Mouse (Mus musculus) neural tube, embryonic 15.5 days (tissue): Measurements from ENCODE around the gene Phkg1. TPM values are rescaled to one million over a fixed set of nuclear protein-coding genes. Genes with fewer than 3 reads are reported as not detected.
"Not testable (repeated sequence)": the region's sequence is repeated elsewhere in the genome, so short reads cannot be mapped to it uniquely, and the experiment has no call there.

Experiments used
- ATAC-seq: fragments of 200-750 bp; cut with Nextera tagmentation; 2 replicates; pipeline ENCODE4 v1.8.0; 2017; ENCODE audit warnings: mild to moderate bottlenecking, moderate TSS enrichment, moderate library complexity; ENCODE audit not compliant: low FRiP score
- H3K27ac ChIP-seq: fragments of 300-500 bp; sonication (generic); replicated peaks from 2 replicates; pipeline ENCODE4 v1.5.1; 2015; ENCODE audit warnings: mild to moderate bottlenecking, inconsistent platforms
- H3K27me3 ChIP-seq: fragments of 300-500 bp; sonication (generic); replicated peaks from 2 replicates; pipeline ENCODE4 v1.6.1; 2015; ENCODE audit warnings: inconsistent platforms
- H3K36me3 ChIP-seq: fragments of 300-500 bp; sonication (generic); 2 replicates; pipeline ENCODE4 v1.6.1; 2015; ENCODE audit warnings: inconsistent platforms
- H3K4me1 ChIP-seq: fragments of 300-500 bp; sonication (generic); 2 replicates; pipeline ENCODE4 v1.6.1; 2015; ENCODE audit warnings: inconsistent platforms
- H3K4me2 ChIP-seq: fragments of 300-500 bp; sonication (generic); 2 replicates; pipeline ENCODE4 v1.6.1; 2015; ENCODE audit warnings: inconsistent platforms, mild to moderate bottlenecking, moderate library complexity
- H3K4me3 ChIP-seq: fragments of 300-500 bp; sonication (generic); replicated peaks from 2 replicates; pipeline ENCODE4 v1.5.1; 2015; ENCODE audit warnings: mild to moderate bottlenecking, inconsistent platforms
- H3K9ac ChIP-seq: fragments of 300-500 bp; sonication (generic); replicated peaks from 2 replicates; pipeline ENCODE4 v1.6.1; 2015; ENCODE audit warnings: mild to moderate bottlenecking, inconsistent platforms
- H3K9me3 ChIP-seq: fragments of 300-500 bp; sonication (generic); replicated peaks from 2 replicates; pipeline ENCODE4 v1.6.1; 2016; ENCODE audit warnings: inconsistent platforms
- WGBS: fragments of 180-500 bp; shearing (Covaris S2); methylation state at CpG from one replicate; pipeline ENCODE4 v1.1.7; 2015; ENCODE audit warnings: mixed read lengths; 5-methylcytosine and 5-hydroxymethylcytosine counted together
- polyA plus RNA-seq: library from polyadenylated mRNA; unstranded; fragments of >200 nt; fragmentation: Nextera tagmentation; extraction: Ambion mirVana; gene quantifications from 2 replicates; pipeline ENCODE4 v1.2.1, GENCODE M21; 2015

The Phkg1 gene
- polyA plus RNA-seq, 1 experiment from 2014 or later: 1.3 TPM

DNA sequence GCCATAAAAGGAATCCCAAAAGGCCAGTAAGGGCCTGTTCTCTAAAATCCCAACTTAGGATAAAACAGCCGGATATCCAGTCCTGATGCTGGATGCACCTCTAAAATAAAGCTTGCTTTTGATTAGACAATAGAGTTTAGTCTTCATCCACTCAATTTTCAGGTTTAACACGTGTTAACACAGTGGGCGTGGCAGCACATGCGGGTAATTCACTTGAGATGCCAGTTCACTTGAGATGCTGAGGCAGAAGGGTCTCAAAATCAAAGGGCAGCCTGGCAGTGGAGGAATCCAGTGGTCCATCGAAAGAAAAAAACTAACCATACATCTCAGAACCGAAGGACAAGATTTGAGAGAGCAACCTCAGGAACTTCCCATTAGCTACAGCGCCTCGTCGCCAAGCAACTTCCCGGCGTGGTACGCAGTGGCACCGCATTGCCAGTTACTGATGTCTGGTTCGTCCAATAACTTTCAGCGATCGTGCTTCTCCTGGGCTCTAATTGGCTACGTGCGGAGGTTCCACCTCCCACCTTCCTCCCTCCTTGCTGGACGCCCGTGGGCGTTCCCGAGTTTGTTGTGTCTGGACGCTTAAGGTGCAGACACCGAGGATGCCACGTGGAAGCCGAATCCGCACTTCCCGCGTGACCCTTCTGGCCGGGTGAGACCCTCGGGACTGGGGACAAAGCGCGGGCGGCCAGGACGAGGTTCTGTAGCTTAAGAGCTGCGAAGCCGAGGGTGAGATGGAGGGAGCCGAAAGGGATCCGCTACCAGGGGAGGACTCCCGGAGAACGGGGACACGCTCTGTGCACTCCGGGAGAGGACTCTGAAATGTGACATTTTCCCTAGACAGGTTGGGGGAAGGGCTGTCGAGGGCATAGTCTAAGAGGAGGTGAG is 2.9 kb downstream of the Phkg1 start, which contains the start of gene Zbed5:
Gene Zbed5, plus strand, starts transcription at position 526 of the 891 bp plus-strand sequence.
- peak; percentile 99 for ATAC-seq
- H3K4me3 ChIP-seq: peak within 1 kb of the TSS; percentile 81
- H3K36me3 ChIP-seq: no peaks in the 10 kb centered on the region
- H3K27ac ChIP-seq: peak within 1 kb of the TSS; percentile 61
- no peaks in the 10 kb centered on the region for H3K9me3 ChIP-seq
- H3K4me2 ChIP-seq: peak within 1 kb of the TSS; percentile 80
- peak within 1 kb of the TSS; percentile 73 for H3K9ac ChIP-seq
- no peaks in the 10 kb centered on the region for H3K27me3 ChIP-seq
- H3K4me1 ChIP-seq: peaks cover 13% of the 10 kb centered on the region
- 1% methylated on average over 44 of the region's 44 CpGs for WGBS

- H3K4me1 ChIP-seq: peaks cover 18% of the 10 kb centered on the region
- H3K27ac ChIP-seq, H3K9me3 ChIP-seq, ATAC-seq, H3K4me2 ChIP-seq, H3K4me3 ChIP-seq, H3K27me3 ChIP-seq, H3K9ac ChIP-seq, H3K36me3 ChIP-seq: not testable (repeated sequence)
- WGBS: 90% methylated on average over 4 of the region's 7 CpGs
Observed at GRCm38 (mm10) chr5:129890390-129890789, 8.0 kb downstream of the Phkg1 start.

GRCm38 (mm10) chr5:129886911-129887636 is 11.3 kb downstream of the Phkg1 start, which contains the start of gene Chchd2:
TSS of gene Chchd2 (minus strand) at chr5:129887470.
- Histone ChIP-seq H3K4me3 (peak within 1 kb of the TSS; percentile 88), H3K4me2 (peak within 1 kb of the TSS; percentile 88), H3K9ac (peak within 1 kb of the TSS; percentile 92), H3K27me3 (no peaks in the 10 kb centered on the region), H3K27ac (peak within 1 kb of the TSS; percentile 94), H3K36me3 (peaks cover 18% of the 10 kb centered on the region), H3K9me3 (no peaks in the 10 kb centered on the region), H3K4me1 (peaks cover 34% of the 10 kb centered on the region)
- WGBS: under 1% methylated on average over 46 of the region's 46 CpGs
- peak; percentile 99 for ATAC-seq

GRCm38 (mm10) chr5:129886271-129886670 is 12.1 kb downstream of the Phkg1 start:
- H3K27ac ChIP-seq: peak overlapping the region; percentile 94
- peaks cover 26% of the 10 kb centered on the region for H3K36me3 ChIP-seq
- ATAC-seq: no peak

DNA sequence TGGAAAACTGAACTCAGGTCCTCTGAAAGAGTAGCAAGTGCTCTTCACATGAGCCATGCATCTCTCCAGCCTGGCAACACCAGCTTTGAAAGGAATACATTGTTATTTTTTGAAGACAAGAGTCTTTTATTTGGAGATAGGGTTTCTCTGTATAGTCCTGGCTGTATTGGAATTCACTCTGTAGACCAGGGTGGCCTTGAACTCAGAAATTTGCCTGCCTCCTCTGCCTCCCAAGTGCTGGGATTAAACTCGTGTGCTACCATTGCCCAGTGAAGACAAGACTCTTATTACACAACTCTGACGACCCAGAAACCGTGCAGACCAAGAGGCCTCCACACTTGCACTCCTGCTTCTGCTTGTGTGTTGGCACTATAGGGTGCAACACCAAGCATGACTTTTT is 18.5 kb downstream of the Phkg1 start:
- peaks cover 41% of the 10 kb centered on the region for H3K36me3 ChIP-seq
- no peak overlapping the region for H3K4me3 ChIP-seq
- no peaks in the 10 kb centered on the region for H3K9me3 ChIP-seq
- no peaks in the 10 kb centered on the region for H3K27me3 ChIP-seq
- ATAC-seq: no peak
- H3K4me1 ChIP-seq: peaks cover 14% of the 10 kb centered on the region
- 77% methylated on average over 3 of the region's 3 CpGs for WGBS
- no peak overlapping the region for H3K4me2 ChIP-seq
- no peak overlapping the region for H3K27ac ChIP-seq
- no peak overlapping the region for H3K9ac ChIP-seq

More at GRCm38 (mm10) chr5:129886271-129886670, 12.1 kb downstream of the Phkg1 start:
- Histone ChIP-seq H3K4me3 (peak overlapping the region; percentile 88), H3K4me2 (peak overlapping the region; percentile 88), H3K4me1 (peaks cover 34% of the 10 kb centered on the region), H3K9me3 (no peaks in the 10 kb centered on the region), H3K9ac (peak overlapping the region; percentile 92), H3K27me3 (no peaks in the 10 kb centered on the region)
- WGBS: 31% methylated on average over 10 of the region's 10 CpGs

DNA sequence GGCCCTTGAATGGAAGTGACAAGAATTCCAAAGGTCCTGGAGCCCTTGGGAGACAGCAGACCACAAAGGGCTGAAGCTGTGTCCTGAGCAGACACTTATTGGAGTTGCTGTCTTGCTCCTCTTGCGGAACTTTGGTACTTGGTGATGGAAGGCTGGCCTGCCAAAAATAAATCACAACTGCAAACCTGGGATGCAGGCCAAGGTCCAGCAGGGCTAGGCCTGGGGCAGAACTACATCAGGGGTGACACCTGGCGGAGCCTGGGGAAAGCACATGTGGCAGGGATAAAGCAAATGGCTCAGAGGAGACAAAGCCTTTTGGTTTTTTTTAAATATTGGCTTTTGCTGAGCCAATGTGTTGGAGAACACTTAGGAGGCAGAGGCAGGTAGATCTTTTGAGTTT is 19.4 kb downstream of the Phkg1 start:
- peaks cover 32% of the 10 kb centered on the region for H3K36me3 ChIP-seq
- H3K27me3 ChIP-seq: no peaks in the 10 kb centered on the region
- no peak for ATAC-seq
- H3K4me2 ChIP-seq: no peak overlapping the region
- 48% methylated on average over 2 of the region's 2 CpGs for WGBS
- peaks cover 6% of the 10 kb centered on the region; the same call in 1 of the 2 replicates for H3K4me1 ChIP-seq
- H3K9me3 ChIP-seq: no peaks in the 10 kb centered on the region
- H3K4me3 ChIP-seq: no peak overlapping the region
- H3K9ac ChIP-seq: no peak overlapping the region
- no peak overlapping the region; the same call in 1 of the 2 replicates for H3K27ac ChIP-seq

DNA sequence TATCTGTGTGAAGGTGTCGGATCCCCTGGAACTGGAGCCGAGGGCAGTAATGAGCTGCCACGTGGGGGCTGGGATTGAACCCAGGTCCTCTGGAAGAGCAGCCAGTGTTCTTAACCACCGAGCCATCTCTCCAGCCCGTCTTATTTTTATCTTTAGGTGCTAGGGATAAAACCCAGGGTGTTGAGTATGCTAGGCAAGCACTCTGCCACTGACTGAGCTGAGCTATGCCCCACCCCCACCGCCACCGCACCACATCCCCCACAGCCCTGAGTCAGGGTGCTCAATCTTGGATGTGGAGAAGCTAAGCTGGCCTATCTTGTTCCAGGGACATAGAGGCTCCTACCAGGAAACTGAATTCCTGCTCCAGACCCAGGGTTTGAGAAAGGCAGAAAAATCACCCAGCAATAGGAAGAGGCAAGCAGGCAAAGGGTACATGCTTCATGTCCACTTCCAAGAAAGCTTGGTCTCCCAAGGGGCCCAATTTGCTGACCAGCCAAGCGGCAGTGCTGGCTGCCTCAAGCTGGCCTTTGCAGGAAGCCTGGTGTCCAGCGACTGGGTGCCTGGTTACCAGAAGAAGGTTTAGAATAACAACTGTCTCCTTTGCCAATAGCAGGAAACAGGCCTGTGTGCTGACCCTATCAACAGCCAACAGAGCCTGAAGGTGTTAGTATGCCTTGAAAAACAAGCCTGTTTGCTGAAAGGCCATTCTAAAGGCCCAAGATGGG is 20.5 kb downstream of the Phkg1 start:
- 82% methylated on average over 9 of the region's 9 CpGs for whole genome bisulfite sequencing
- no peak for ATAC-seq
- no peaks in the 10 kb centered on the region for H3K9me3 ChIP-seq

GRCm38 (mm10) chr5:129875098-129875497 is 23.3 kb downstream of the Phkg1 start:
- Histone ChIP-seq H3K36me3 (peaks cover 2% of the 10 kb centered on the region), H3K4me1 (no peaks in the 10 kb centered on the region), H3K27ac (no peak overlapping the region), H3K4me2 (no peak overlapping the region), H3K9me3 (no peaks in the 10 kb centered on the region), H3K4me3 (no peak overlapping the region), H3K27me3 (no peaks in the 10 kb centered on the region), H3K9ac (no peak overlapping the region)
- no peak for ATAC-seq
- WGBS: 80% methylated on average over 11 of the region's 11 CpGs

More for the DNA sequence above, 20.5 kb downstream of the Phkg1 start:
- Histone ChIP-seq H3K36me3 (peaks cover 26% of the 10 kb centered on the region), H3K4me3 (no peak overlapping the region), H3K4me2 (no peak overlapping the region), H3K27me3 (no peaks in the 10 kb centered on the region), H3K4me1 (no peaks in the 10 kb centered on the region), H3K27ac (no peak overlapping the region), H3K9ac (no peak overlapping the region)

- no peaks in the 10 kb centered on the region for H3K36me3 ChIP-seq
- H3K4me2 ChIP-seq: no peak overlapping the region
- H3K9ac ChIP-seq: no peak overlapping the region
- H3K4me1 ChIP-seq: no peaks in the 10 kb centered on the region
- no peak overlapping the region for H3K27ac ChIP-seq
- no peaks in the 10 kb centered on the region for H3K9me3 ChIP-seq
- 81% methylated on average over 12 of the region's 12 CpGs for WGBS
- H3K4me3 ChIP-seq: no peak overlapping the region
- ATAC-seq: no peak
- H3K27me3 ChIP-seq: no peaks in the 10 kb centered on the region
Observed at GRCm38 (mm10) chr5:129873942-129874341, 24.4 kb downstream of the Phkg1 start.

DNA sequence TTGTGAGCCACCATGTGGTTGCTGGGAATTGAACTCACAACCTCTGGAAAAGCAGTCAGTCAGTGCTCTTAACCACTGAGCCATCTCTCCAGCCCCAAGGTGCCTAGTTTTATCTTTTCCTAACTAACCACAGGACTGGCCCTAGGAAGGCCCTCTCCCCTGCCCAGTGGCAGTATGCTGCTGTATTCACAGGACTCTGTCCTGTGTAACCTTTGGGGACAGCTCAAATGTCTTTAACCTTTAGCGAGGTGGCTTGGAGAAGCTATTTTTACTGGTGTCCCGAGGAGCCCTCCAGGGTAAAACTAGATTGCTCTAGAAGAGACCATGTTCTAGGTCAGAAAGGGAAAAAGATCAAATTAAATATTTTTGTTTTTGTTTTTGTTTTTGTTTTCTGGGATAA is 27.1 kb downstream of the Phkg1 start:
- Histone ChIP-seq H3K9me3 (no peaks in the 10 kb centered on the region), H3K4me3 (no peak overlapping the region), H3K27me3 (no peaks in the 10 kb centered on the region), H3K4me2 (no peak overlapping the region), H3K36me3 (no peaks in the 10 kb centered on the region), H3K9ac (no peak overlapping the region), H3K4me1 (no peaks in the 10 kb centered on the region), H3K27ac (no peak overlapping the region)
- ATAC-seq: no peak
- 81% methylated on average over 2 of the region's 2 CpGs for WGBS

GRCm38 (mm10) chr5:129869238-129869995 is 28.9 kb downstream of the Phkg1 start:
- H3K4me1 ChIP-seq: peaks cover under 1% of the 10 kb centered on the region; the same call in 1 of the 2 replicates
- H3K4me2 ChIP-seq: no peak overlapping the region
- no peak for ATAC-seq
- 92% methylated on average over 19 of the region's 19 CpGs for WGBS
- no peak overlapping the region for H3K9ac ChIP-seq
- no peaks in the 10 kb centered on the region for H3K36me3 ChIP-seq
- H3K27ac ChIP-seq: no peak overlapping the region
- no peaks in the 10 kb centered on the region for H3K9me3 ChIP-seq
- no peak overlapping the region for H3K4me3 ChIP-seq
- no peaks in the 10 kb centered on the region for H3K27me3 ChIP-seq
